Mouse (Mus musculus): ENCODE results near the gene Atp6v0b. TPM values are rescaled to one million over a fixed set of nuclear protein-coding genes. Genes with fewer than 3 reads are reported as not detected.

Gene Atp6v0b
- polyA plus RNA-seq (2012; rRNA removed): 460 and 476 TPM in 2 replicates

DNA sequence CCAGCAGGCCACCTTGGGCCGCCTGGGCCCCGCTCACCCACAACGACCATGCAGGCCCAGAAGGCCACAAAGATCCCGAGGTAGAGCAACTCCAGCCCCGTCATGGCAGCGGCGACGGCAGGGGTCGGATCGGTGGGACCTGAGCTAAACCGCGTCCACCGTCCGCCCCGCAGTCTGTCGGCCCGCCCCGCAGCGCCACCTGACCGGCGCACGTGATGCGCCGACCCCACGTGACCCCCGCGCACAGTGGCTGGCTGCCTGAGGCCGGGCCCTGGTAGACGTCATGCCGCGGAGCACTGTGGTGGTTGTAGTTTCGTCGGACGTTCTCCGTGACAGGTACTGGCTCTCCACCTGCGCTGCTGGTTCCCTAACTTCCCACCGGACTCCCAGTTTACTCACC, at the start of gene Atp6v0b:
Atp6v0b (minus strand) TSS at position 201 of the 400 bp plus-strand sequence.

DNA sequence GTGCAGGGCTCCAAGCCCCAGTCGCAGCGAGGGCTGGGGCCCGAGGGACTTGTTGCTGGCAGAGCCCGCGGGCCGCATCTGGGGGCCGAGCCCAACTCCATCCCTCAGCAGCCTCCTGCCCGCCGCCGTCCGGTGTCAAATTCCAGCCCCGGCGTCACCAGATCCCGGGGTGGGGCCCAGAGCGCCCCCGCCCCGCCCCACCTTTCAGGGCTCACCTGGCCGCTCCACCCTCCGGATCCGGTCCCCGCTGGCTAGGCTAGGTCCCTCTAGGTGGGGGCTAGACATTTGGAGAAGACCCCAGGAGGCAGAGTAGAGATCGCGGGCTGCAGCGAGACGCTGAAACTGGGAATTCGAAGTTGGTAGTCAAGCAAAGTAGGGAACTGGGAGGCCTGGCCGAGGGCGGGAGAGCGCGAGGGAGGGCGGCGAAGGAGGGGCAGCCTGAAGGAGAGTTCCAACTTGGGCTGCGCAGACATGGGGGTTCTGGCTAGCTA, 42.3 kb upstream of the Atp6v0b start, which contains the start of gene Artn:
Artn (minus strand) TSS at position 373 of the 491 bp plus-strand sequence.

GRCm38 (mm10) chr4:117914591-117915442, 27.7 kb upstream of the Atp6v0b start, which contains the start of gene Ipo13:
Gene Ipo13 (minus strand): TSS chr4:117914999.

GRCm38 (mm10) chr4:117891738-117892161, 4.6 kb upstream of the Atp6v0b start, which contains the start of gene Dph2:
Gene Dph2 (minus strand): TSS chr4:117892032.

GRCm38 (mm10) chr4:117882701-117883691, 4.1 kb downstream of the Atp6v0b start, which contains the start of gene B4galt2:
Gene B4galt2 (minus strand): TSS chr4:117883487.

GRCm38 (mm10) chr4:117872471-117872886, 14.7 kb downstream of the Atp6v0b start, which contains the start of gene Ccdc24:
Gene Ccdc24 (minus strand): TSS chr4:117872557.

GRCm38 (mm10) chr4:117834457-117834844, 52.7 kb downstream of the Atp6v0b start, which contains the start of gene Slc6a9:
Gene Slc6a9 (plus strand): TSS chr4:117834506.

Other genes starting within 250 kb of the Atp6v0b start
- gene Dmap1, start 205.1 kb downstream of the Atp6v0b start, polyA plus RNA-seq (2012; rRNA removed): 69.7 and 69.9 TPM in 2 replicates
- not detected in 2 replicates for gene Gm12845, start 162.9 kb downstream of the Atp6v0b start, polyA plus RNA-seq (2012; rRNA removed)
- gene Klf17, start 121.7 kb downstream of the Atp6v0b start, polyA plus RNA-seq (2012; rRNA removed): 0.02 TPM in 1 of 2 replicates, not detected in the other
- gene Slc6a9, start 52.8 kb downstream of the Atp6v0b start, polyA plus RNA-seq (2012; rRNA removed): 18.3 and 27.1 TPM in 2 replicates
- gene Ccdc24, start 14.8 kb downstream of the Atp6v0b start, polyA plus RNA-seq (2012; rRNA removed): 17.0 TPM in 2 replicates
- 112 and 125 TPM in 2 replicates for gene B4galt2, start 3.8 kb downstream of the Atp6v0b start, polyA plus RNA-seq (2012; rRNA removed)
- gene Dph2, start 4.7 kb upstream of the Atp6v0b start, polyA plus RNA-seq (2012; rRNA removed): 24.1 and 28.8 TPM in 2 replicates
- 96.5 and 99.8 TPM in 2 replicates for gene Ipo13, start 27.7 kb upstream of the Atp6v0b start, polyA plus RNA-seq (2012; rRNA removed)
- 0.59 and 0.96 TPM in 2 replicates for gene Artn, start 42.4 kb upstream of the Atp6v0b start, polyA plus RNA-seq (2012; rRNA removed)
- 29.3 and 31.3 TPM in 2 replicates for gene St3gal3, start 247.6 kb upstream of the Atp6v0b start, polyA plus RNA-seq (2012; rRNA removed)

Data from central nervous system, embryonic 14 days (tissue).